18 mouse cellular contexts compared by ENCODE assay signal in the genomic region with DNA sequence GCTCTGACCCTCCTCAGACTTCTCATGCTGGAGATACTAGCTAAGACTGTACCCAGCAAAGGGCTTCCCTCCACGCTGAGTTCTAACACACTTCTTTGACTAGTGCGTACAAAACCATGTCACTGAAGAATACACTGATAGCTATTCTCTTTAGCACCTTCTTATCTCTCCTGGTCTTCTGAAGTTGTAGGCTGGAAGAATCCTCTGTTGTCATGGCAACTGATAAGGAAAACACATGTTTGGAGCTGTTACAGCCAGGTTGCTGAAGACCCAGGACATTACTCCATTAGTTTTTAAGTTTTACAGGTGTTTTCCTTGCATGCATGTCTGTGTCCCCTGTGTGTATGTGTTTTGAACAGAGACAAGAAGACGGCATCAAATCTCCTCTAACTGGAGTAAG. TPM values are rescaled to one million over a fixed set of nuclear protein-coding genes. Genes with fewer than 3 reads are reported as not detected.
"Had no signal": no experiment of that assay in that cellular context is flagged by ENCODE, and none has a peak within 500 bp of the region (broad histone marks: within the 10 kb centered on the region; RNA-seq: fewer than 3 reads in every experiment).

No protein-coding gene starts in this region.

RNA-seq across cellular contexts. Expression of gene 1700018F24Rik, which starts 11.4 kb away (rescaled TPM):
- total RNA-seq: megakaryocyte, adult 5-6 weeks; midbrain, postnatal 0 days; monocyte, adult 5-6 weeks; neutrophil, adult 5-6 weeks had no signal
- polyA plus RNA-seq: liver, postnatal 0 days; lung, adult 2 months; macrophage; midbrain, embryonic 11.5 days; midbrain, embryonic 13.5 days; midbrain, embryonic 15.5 days; midbrain, postnatal 0 days; neural tube, embryonic 12.5 days; neural tube, embryonic 14.5 days; spleen, adult 2 months; stomach, embryonic 15.5 days; stomach, postnatal 0 days; thymus, postnatal 0 days had no signal

RNA-seq across cellular contexts. Expression of gene Gm4871, which starts 21.6 kb away (rescaled TPM):
- total RNA-seq: megakaryocyte, adult 5-6 weeks; midbrain, postnatal 0 days; monocyte, adult 5-6 weeks; neutrophil, adult 5-6 weeks had no signal
- polyA plus RNA-seq: liver, postnatal 0 days; lung, adult 2 months; lung, embryonic 15.5 days; lung, postnatal 0 days; macrophage; midbrain, embryonic 11.5 days; midbrain, embryonic 13.5 days; midbrain, embryonic 15.5 days; midbrain, postnatal 0 days; neural tube, embryonic 12.5 days; neural tube, embryonic 14.5 days; spleen, adult 2 months; stomach, embryonic 15.5 days; stomach, postnatal 0 days; thymus, postnatal 0 days had no signal

RNA-seq across cellular contexts. Expression of gene Kpna7, which starts 29.6 kb away (rescaled TPM):
- total RNA-seq: megakaryocyte, adult 5-6 weeks; midbrain, postnatal 0 days; monocyte, adult 5-6 weeks; neutrophil, adult 5-6 weeks had no signal
- polyA plus RNA-seq: liver, postnatal 0 days; lung, adult 2 months; lung, embryonic 15.5 days; lung, postnatal 0 days; macrophage; midbrain, embryonic 11.5 days; midbrain, embryonic 13.5 days; midbrain, embryonic 15.5 days; midbrain, postnatal 0 days; neural tube, embryonic 12.5 days; neural tube, embryonic 14.5 days; spleen, adult 2 months had no signal
